ENCODE assay signal across 20 mouse cellular contexts in genomic region chr7:135125296-135126065, GRCm38 (mm10).
DNase-seq lines count a peak whose midpoint lies in the region; ATAC-seq and TF ChIP-seq lines count a peak whose summit lies in the region.
"Had no signal": no experiment of that assay in that cellular context is flagged by ENCODE, and none has a peak within 500 bp of the region (broad histone marks: within the 10 kb centered on the region; RNA-seq: fewer than 3 reads in every experiment).

No protein-coding gene starts in this region.

- no peaks in the 10 kb centered on the region for H3K36me3 ChIP-seq in forebrain, embryonic 14.5 days (ENCODE audit: control insufficient read depth, insufficient read depth, low read length)
- no peaks in the 10 kb centered on the region for H3K36me3 ChIP-seq in forebrain, embryonic 16.5 days (ENCODE audit: control insufficient read depth, insufficient read depth)
- 0 out of 2 replicates have a peak, but pooled peaks cover 3% of the 10 kb centered on the region for H3K36me3 ChIP-seq in lung, postnatal 0 days (ENCODE audit: insufficient read depth, low read length)
- H3K36me3 ChIP-seq: heart, embryonic 15.5 days; hindbrain, embryonic 13.5 days had no signal

- no peak for TF ChIP-seq CTCF in lung, postnatal 0 days (IDR thresholded peaks at IDR 0.05)

- H3K4me1 ChIP-seq in forebrain, embryonic 14.5 days (ENCODE audit: control insufficient read depth, insufficient read depth, low read length): peaks cover 5% of the 10 kb centered on the region; the same call in 1 of the 2 replicates
- peaks cover 6% of the 10 kb centered on the region for H3K4me1 ChIP-seq in forebrain, embryonic 16.5 days (replicated peaks; ENCODE audit: control insufficient read depth, insufficient read depth, low read length)
- no peaks in the 10 kb centered on the region for H3K4me1 ChIP-seq in lung, postnatal 0 days (ENCODE audit: insufficient read depth, low read depth, low read length)

- no peak for ATAC-seq in forebrain, embryonic 14.5 days
- ATAC-seq in forebrain, embryonic 16.5 days: no peak
- peak; percentile 92 for ATAC-seq in lung, postnatal 0 days
- ATAC-seq: activated CD4-positive, CD25-positive, alpha-beta regulatory T cell, adult 4 months; Patski had no signal

- WGBS in forebrain, embryonic 14.5 days: 89% methylated on average over 10 of the region's 10 CpGs
- WGBS in forebrain, embryonic 16.5 days: 84% methylated on average over 10 of the region's 10 CpGs
- WGBS in lung, postnatal 0 days: 64% methylated on average over 10 of the region's 10 CpGs

- no peaks in the 10 kb centered on the region for H3K27me3 ChIP-seq in forebrain, embryonic 14.5 days (replicated peaks; ENCODE audit: control insufficient read depth, insufficient read depth, low read length)
- H3K27me3 ChIP-seq in forebrain, embryonic 16.5 days (replicated peaks; ENCODE audit: control insufficient read depth, insufficient read depth, low read length): no peaks in the 10 kb centered on the region
- H3K27me3 ChIP-seq in lung, postnatal 0 days (replicated peaks; ENCODE audit: insufficient read depth, low read length): no peaks in the 10 kb centered on the region
- H3K27me3 ChIP-seq: CH12.LX; heart, embryonic 15.5 days; hindbrain, embryonic 13.5 days; Patski had no signal

- no peak for TF ChIP-seq EP300 in lung, postnatal 0 days (IDR thresholded peaks at IDR 0.05)

- H3K27ac ChIP-seq in forebrain, embryonic 14.5 days (ENCODE audit: low read depth, low read length): peak overlapping the region; percentile 31; the same call in 1 of the 2 replicates
- H3K27ac ChIP-seq in forebrain, embryonic 16.5 days (ENCODE audit: low read length): no peak overlapping the region
- no peak overlapping the region for H3K27ac ChIP-seq in lung, postnatal 0 days (ENCODE audit: low read length)
- H3K27ac ChIP-seq: embryonic facial prominence, embryonic 10.5 days; heart, adult 2 months; heart, embryonic 15.5 days; hindbrain, embryonic 13.5 days had no signal

- no peak overlapping the region for H3K4me2 ChIP-seq in forebrain, embryonic 14.5 days (ENCODE audit: low read length)
- H3K4me2 ChIP-seq in forebrain, embryonic 16.5 days (ENCODE audit: low read length): no peak overlapping the region
- H3K4me2 ChIP-seq in lung, postnatal 0 days (replicated peaks; ENCODE audit: low read depth, low read length): no peak overlapping the region
- H3K4me2 ChIP-seq: heart, embryonic 11.5 days; heart, embryonic 15.5 days; hindbrain, embryonic 13.5 days had no signal

- H3K4me3 ChIP-seq in forebrain, embryonic 14.5 days (ENCODE audit: low read depth, low read length): no peak overlapping the region
- no peak overlapping the region for H3K4me3 ChIP-seq in forebrain, embryonic 16.5 days (replicated peaks; ENCODE audit: low read length)
- H3K4me3 ChIP-seq in lung, postnatal 0 days (ENCODE audit: low read depth, low read length): no peak overlapping the region
- H3K4me3 ChIP-seq: embryonic facial prominence, embryonic 10.5 days; heart, adult 2 months; heart, embryonic 15.5 days; hindbrain, embryonic 13.5 days had no signal

- no peak overlapping the region for H3K9ac ChIP-seq in forebrain, embryonic 14.5 days (ENCODE audit: low read length)
- no peak overlapping the region for H3K9ac ChIP-seq in forebrain, embryonic 16.5 days (replicated peaks; ENCODE audit: low read depth, low read length)
- no peak overlapping the region for H3K9ac ChIP-seq in lung, postnatal 0 days (replicated peaks; ENCODE audit: low read depth)
- H3K9ac ChIP-seq: heart, embryonic 15.5 days; hindbrain, embryonic 13.5 days had no signal

- no peak for DNase-seq in forebrain, embryonic 14.5 days (ENCODE audit: low spot score)
- DNase-seq in lung, adult 18-20 months: peak; percentile 37 to 40
- peak; percentile 41 for DNase-seq in lung, postnatal 0 days (ENCODE audit: low spot score)
- peak; percentile 45 for DNase-seq in lung, postnatal 36 days
- DNase-seq in left cerebral cortex, adult 11 months (ENCODE audit: low spot score): no peak
- no peak for DNase-seq in ovary, postnatal 14 days (ENCODE audit: low spot score)
- DNase-seq: adrenal gland, postnatal 14 days; cerebellum, adult 2 months; cerebellum, postnatal 10 days; gastrocnemius, postnatal 14 days; heart, adult 2 months; heart, postnatal 14 days had no signal

- no peaks in the 10 kb centered on the region for H3K9me3 ChIP-seq in forebrain, embryonic 14.5 days (replicated peaks; ENCODE audit: control insufficient read depth, low read length)
- no peaks in the 10 kb centered on the region for H3K9me3 ChIP-seq in forebrain, embryonic 16.5 days (ENCODE audit: control insufficient read depth, low read length)
- no peaks in the 10 kb centered on the region for H3K9me3 ChIP-seq in lung, postnatal 0 days (ENCODE audit: low read length)
- H3K9me3 ChIP-seq: embryonic facial prominence, embryonic 10.5 days; heart, embryonic 15.5 days; hindbrain, embryonic 13.5 days had no signal

Comparison
In these comparisons a context has a peak if more than half of its experiments do, and no peak if none do; other contexts are left out.
1. DNase-seq: peak in lung, adult 18-20 months (2 of 2), lung, postnatal 0 days (single experiment) and lung, postnatal 36 days (single experiment); none in forebrain, embryonic 14.5 days (single experiment), left cerebral cortex, adult 11 months (single experiment) and ovary, postnatal 14 days (single experiment).